Mouse (Mus musculus) lung, embryonic 14.5 days (tissue): Measurements from ENCODE around the gene Cntnap2. TPM values are rescaled to one million over a fixed set of nuclear protein-coding genes. Genes with fewer than 3 reads are reported as not detected.

ENCODE experiments used
- ATAC-seq: fragments of 200-750 bp; cut with Nextera tagmentation; 2 replicates; pipeline ENCODE4 v1.8.0; 2017; ENCODE audit warnings: mild to moderate bottlenecking, moderate TSS enrichment, moderate library complexity; ENCODE audit not compliant: insufficient read depth
- DNase-seq: peaks from one replicate; pipeline ENCODE4 v3.0.0-alpha.2; 2015
- H3K27ac ChIP-seq: fragments of 300-500 bp; sonication (generic); 2 replicates; pipeline ENCODE4 v1.5.1; 2014; ENCODE audit warnings: low read depth, mild to moderate bottlenecking, moderate library complexity
- H3K27me3 ChIP-seq: fragments of 300-500 bp; sonication (generic); 2 replicates; pipeline ENCODE4 v1.6.1; 2014; ENCODE audit warnings: low read length, control low read depth; ENCODE audit not compliant: insufficient read depth
- H3K36me3 ChIP-seq: fragments of 300-500 bp; sonication (generic); 2 replicates; pipeline ENCODE4 v1.6.1; 2014; ENCODE audit warnings: control low read depth; ENCODE audit not compliant: insufficient read depth
- H3K4me1 ChIP-seq: fragments of 300-500 bp; sonication (generic); 2 replicates; pipeline ENCODE4 v1.6.1; 2014; ENCODE audit warnings: antibody characterized with exemption, control low read depth; ENCODE audit not compliant: insufficient read depth
- H3K4me2 ChIP-seq: fragments of 300-500 bp; sonication (generic); 2 replicates; pipeline ENCODE4 v1.6.1; 2014; ENCODE audit warnings: mild to moderate bottlenecking
- H3K4me3 ChIP-seq: fragments of 300-500 bp; sonication (generic); 2 replicates; pipeline ENCODE4 v1.5.1; 2014; ENCODE audit warnings: low read depth, low read length
- H3K9ac ChIP-seq: fragments of 300-500 bp; sonication (generic); 2 replicates; pipeline ENCODE4 v1.6.1; 2014
- H3K9me3 ChIP-seq: fragments of 300-500 bp; sonication (generic); 2 replicates; pipeline ENCODE4 v1.6.1; 2016; ENCODE audit warnings: low read depth, low read length, control low read depth
- CTCF ChIP-seq: IDR thresholded peaks from 2 replicates; pipeline ENCODE4 v1.5.1; 2016; ENCODE audit warnings: antibody characterized with exemption, low read depth
- WGBS: fragments of 180-500 bp; shearing (Covaris S2); extraction: QIAGEN DNeasy Blood & Tissue Kit; methylation state at CpG from one replicate; pipeline ENCODE4 v1.1.7; 2014; 5-methylcytosine and 5-hydroxymethylcytosine counted together
- polyA plus RNA-seq: library from polyadenylated mRNA; unstranded; fragments of >200 nt; fragmentation: Nextera tagmentation; extraction: Ambion mirVana; gene quantifications from 2 replicates; pipeline ENCODE4 v1.2.1, GENCODE M21; 2014

The Cntnap2 gene
- polyA plus RNA-seq, 1 experiment from 2014 or later: 1.0 TPM

GRCm38 (mm10) chr6:47287722-47288121 is 2228.6 kb downstream of the Cntnap2 start:
- Histone ChIP-seq H3K4me1 (no peaks in the 10 kb centered on the region), H3K36me3 (no peaks in the 10 kb centered on the region), H3K27ac (no peak overlapping the region), H3K4me3 (no peak overlapping the region), H3K4me2 (no peak overlapping the region), H3K9me3 (no peaks in the 10 kb centered on the region), H3K9ac (no peak overlapping the region), H3K27me3 (no peaks in the 10 kb centered on the region)
- 59% methylated on average over 1 of the region's 1 CpGs for WGBS
- no peak for DNase-seq
- TF ChIP-seq CTCF: no peak
- no peak for ATAC-seq

- Histone ChIP-seq H3K9ac (no peak overlapping the region), H3K9me3 (no peaks in the 10 kb centered on the region), H3K4me2 (no peak overlapping the region), H3K4me3 (no peak overlapping the region), H3K4me1 (no peaks in the 10 kb centered on the region), H3K36me3 (no peaks in the 10 kb centered on the region), H3K27me3 (no peaks in the 10 kb centered on the region), H3K27ac (no peak overlapping the region)
- DNase-seq: no peak
- no peak for ATAC-seq
- no peak for TF ChIP-seq CTCF
These were observed 2232.8 kb downstream of the Cntnap2 start for GRCm38 (mm10) chr6:47291973-47292372.

- H3K36me3 ChIP-seq: no peaks in the 10 kb centered on the region
- H3K27ac ChIP-seq: no peak overlapping the region
These were observed 2233.3 kb downstream of the Cntnap2 start for GRCm38 (mm10) chr6:47292437-47292836.

GRCm38 (mm10) chr6:47294433-47294832 is 2235.3 kb downstream of the Cntnap2 start:
- DNase-seq: no peak
- Histone ChIP-seq H3K9ac (no peak overlapping the region), H3K4me2 (no peak overlapping the region), H3K9me3 (no peaks in the 10 kb centered on the region), H3K4me3 (no peak overlapping the region), H3K4me1 (no peaks in the 10 kb centered on the region), H3K36me3 (no peaks in the 10 kb centered on the region), H3K27me3 (no peaks in the 10 kb centered on the region), H3K27ac (no peak overlapping the region)
- no peak for ATAC-seq
- 0 out of 2 replicates have a peak, but pooled peaks have one; percentile 12 for TF ChIP-seq CTCF
- 39% methylated on average over 1 of the region's 1 CpGs for WGBS

More at GRCm38 (mm10) chr6:47292437-47292836, 2233.3 kb downstream of the Cntnap2 start:
- Histone ChIP-seq H3K27me3 (no peaks in the 10 kb centered on the region), H3K4me1 (no peaks in the 10 kb centered on the region), H3K4me2 (no peak overlapping the region), H3K4me3 (no peak overlapping the region), H3K9ac (no peak overlapping the region), H3K9me3 (no peaks in the 10 kb centered on the region)
- ATAC-seq: no peak
- TF ChIP-seq CTCF: no peak
- no peak for DNase-seq
- WGBS: 48% methylated on average over 3 of the region's 3 CpGs

GRCm38 (mm10) chr6:47304848-47305490 is 2245.8 kb downstream of the Cntnap2 start:
- no peaks in the 10 kb centered on the region for H3K27me3 ChIP-seq
- WGBS: 35% methylated on average over 11 of the region's 11 CpGs
- no peak overlapping the region for H3K9ac ChIP-seq
- DNase-seq (peak; percentile 62), ATAC-seq (peak; percentile 31; the same call in 1 of the 2 replicates)
- no peaks in the 10 kb centered on the region for H3K9me3 ChIP-seq
- H3K27ac ChIP-seq: no peak overlapping the region
- no peaks in the 10 kb centered on the region for H3K4me1 ChIP-seq
- H3K36me3 ChIP-seq: no peaks in the 10 kb centered on the region
- no peak overlapping the region for H3K4me3 ChIP-seq
- H3K4me2 ChIP-seq: peak overlapping the region; percentile 26; the same call in 1 of the 2 replicates
- no peak for TF ChIP-seq CTCF

GRCm38 (mm10) chr6:47306065-47306798 is 2247.1 kb downstream of the Cntnap2 start:
- WGBS: 60% methylated on average over 8 of the region's 8 CpGs
- ATAC-seq (no peak), DNase-seq (no peak)
- no peak overlapping the region for H3K27ac ChIP-seq
- H3K4me1 ChIP-seq: no peaks in the 10 kb centered on the region
- H3K9me3 ChIP-seq: no peaks in the 10 kb centered on the region
- H3K4me3 ChIP-seq: no peak overlapping the region
- H3K4me2 ChIP-seq: no peak overlapping the region
- H3K27me3 ChIP-seq: no peaks in the 10 kb centered on the region
- TF ChIP-seq CTCF: no peak
- no peak overlapping the region for H3K9ac ChIP-seq
- H3K36me3 ChIP-seq: no peaks in the 10 kb centered on the region

GRCm38 (mm10) chr6:47306954-47307353 is 2247.8 kb downstream of the Cntnap2 start:
- Histone ChIP-seq H3K4me3 (no peak overlapping the region), H3K9me3 (no peaks in the 10 kb centered on the region), H3K27ac (no peak overlapping the region), H3K27me3 (no peaks in the 10 kb centered on the region), H3K9ac (no peak overlapping the region), H3K4me2 (no peak overlapping the region), H3K4me1 (no peaks in the 10 kb centered on the region), H3K36me3 (no peaks in the 10 kb centered on the region)
- no peak for ATAC-seq
- 81% methylated on average over 12 of the region's 12 CpGs for WGBS
- TF ChIP-seq CTCF: no peak
- no peak for DNase-seq
